Mouse (Mus musculus) right cerebral cortex, postnatal 10 days (tissue): ENCODE measurements at regions not wholly inside any gene's neighbourhood (a gene's known extent, or its start where the extent isn't known, plus 50 kb on each side); places are given as distances from the start of the nearest gene placed in this dataset.

Experiments used
- DNase-seq, 2 experiments: peaks; one replicate each; pipeline ENCODE4 v3.0.0; 2021; ENCODE audit warnings: low spot score in 2 of 2

DNA sequence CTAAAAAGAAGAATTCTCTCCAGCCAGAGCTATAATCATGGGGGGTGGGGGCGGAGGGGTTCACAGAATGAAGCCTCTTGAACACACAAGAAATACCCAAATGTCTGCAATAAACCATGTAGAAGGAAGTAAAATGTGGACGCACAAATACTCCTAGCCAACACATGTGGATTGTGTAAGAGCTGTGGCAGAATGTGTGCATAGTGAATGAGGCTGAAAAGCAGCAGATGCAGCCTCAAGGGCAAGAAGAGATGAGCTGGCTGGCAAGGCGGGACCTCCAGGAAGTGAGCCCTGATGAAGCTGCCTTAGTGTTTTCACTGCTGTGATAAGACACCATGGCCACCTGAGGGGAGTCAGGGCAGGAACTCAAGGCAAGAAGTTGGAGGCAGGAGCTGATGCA lies 53.3 kb upstream of the Arhgap28 start:
- no peak for DNase-seq

DNA sequence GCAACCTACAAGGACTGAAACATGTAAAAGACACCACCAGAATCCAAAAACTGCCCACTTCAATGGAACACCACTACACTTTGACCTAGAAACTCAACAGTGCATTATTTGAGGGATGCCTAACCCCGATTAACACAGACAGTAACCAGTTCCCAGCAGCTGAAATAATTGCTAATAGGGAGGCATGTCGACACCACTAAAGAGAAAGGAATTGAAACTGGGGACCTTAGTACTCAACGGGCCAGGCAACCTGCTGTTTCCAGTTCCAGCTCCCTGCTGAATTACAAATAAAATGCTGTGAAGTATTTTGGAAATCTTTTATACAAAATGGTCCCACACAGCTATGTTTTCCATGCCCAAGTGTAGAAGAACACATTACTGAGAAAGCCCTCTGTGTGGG lies 56.5 kb upstream of the Arhgap28 start:
- no peak for DNase-seq

DNA sequence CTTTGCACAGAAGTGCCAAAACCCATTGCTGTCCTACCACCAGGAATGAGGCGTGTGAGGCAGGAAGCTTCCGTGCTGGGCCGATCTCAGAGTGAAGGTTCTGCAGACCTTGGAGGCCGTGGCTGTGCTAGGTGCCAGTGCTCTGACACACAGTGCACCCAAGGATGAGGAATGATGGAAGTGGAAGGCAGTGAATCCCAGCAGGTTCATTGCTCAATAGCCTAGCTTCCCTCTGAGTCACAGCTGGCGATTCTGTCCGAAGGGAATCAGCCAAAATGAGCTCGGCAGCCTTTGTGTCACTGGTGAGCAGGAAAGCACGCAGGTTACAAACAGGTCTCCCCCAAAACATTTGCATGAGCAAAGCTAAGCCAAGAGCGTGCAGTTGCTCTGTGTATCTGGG lies 61.8 kb upstream of the Arhgap28 start:
- DNase-seq: no peak

DNA sequence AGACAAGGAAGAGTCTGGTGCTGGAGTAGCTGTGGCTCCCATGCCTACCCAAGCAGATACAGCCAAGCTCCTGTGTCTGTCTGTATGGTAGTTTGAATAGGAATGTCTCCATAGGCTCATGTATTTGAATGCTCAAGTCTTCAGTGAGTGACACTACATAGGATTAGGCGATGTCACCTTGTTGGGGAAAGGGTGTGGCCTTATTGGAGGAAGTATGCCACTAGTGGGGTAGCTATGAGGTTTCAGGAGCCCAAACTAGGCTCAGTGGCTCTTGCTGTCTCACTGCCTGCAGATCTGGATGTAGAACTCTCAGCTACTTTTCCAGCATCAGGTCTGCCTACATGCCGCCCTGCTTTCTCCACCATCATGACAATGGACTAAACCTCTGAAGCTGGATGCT lies 62.3 kb upstream of the Arhgap28 start:
- no peak for DNase-seq

DNA sequence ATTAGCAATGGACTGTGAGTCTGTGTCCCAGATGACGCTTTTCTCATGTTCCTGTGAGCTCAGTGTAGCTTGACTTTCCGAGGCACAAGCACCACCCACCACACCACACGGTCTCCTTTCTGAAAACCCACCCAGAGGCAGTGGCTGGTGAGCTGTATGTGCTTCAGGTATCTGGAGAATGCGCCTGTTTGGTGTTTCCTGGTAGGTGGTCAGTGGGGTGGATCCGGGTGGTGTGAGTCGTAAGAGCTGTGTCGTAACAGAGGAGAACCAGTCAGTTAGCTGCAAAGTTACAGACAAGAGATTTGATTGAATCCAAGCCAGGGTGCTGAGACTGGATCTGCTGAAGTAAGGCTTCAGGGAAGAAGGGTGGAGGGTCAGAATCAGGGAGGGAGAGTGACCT lies 65.1 kb upstream of the Arhgap28 start:
- DNase-seq: no peak

DNA sequence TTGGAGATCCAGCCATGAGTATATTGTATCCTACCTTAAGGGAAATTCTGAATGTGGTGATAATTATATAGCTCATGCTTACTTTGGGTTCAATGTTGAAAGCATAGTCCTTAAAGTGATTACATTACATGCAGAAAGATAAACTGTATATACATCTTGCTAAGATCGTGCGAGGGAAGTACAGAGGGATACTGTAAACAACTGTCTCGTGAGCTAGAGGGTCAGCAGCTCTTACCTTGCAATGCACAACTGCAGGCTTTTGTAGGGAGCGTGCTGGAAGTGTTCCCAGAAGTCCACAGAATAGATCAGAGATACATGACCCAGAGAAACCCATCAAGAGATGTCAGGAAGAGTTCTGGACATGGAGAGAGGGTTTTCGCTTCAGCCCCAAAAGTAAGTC lies 65.6 kb upstream of the Arhgap28 start:
- DNase-seq: no peak

DNA sequence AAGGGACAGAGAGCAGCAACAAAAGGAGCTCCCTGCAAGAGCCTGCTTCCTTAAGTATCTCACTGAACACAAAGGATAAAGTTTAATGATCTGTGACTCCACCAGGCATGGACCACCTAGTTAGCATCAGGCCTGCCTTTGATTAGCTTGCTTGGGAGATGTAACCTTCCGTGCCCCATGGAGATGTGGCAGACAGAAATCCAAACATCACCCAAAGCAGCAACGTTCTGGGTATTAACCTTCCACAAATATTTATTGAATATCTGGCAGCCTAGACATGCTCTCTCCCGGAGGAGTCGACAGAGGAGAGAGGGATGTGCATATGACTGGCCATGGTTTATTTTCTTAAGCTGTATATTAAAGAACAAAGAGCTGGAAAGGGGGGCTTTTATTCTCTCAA lies 67.6 kb upstream of the Arhgap28 start:
- no peak for DNase-seq

DNA sequence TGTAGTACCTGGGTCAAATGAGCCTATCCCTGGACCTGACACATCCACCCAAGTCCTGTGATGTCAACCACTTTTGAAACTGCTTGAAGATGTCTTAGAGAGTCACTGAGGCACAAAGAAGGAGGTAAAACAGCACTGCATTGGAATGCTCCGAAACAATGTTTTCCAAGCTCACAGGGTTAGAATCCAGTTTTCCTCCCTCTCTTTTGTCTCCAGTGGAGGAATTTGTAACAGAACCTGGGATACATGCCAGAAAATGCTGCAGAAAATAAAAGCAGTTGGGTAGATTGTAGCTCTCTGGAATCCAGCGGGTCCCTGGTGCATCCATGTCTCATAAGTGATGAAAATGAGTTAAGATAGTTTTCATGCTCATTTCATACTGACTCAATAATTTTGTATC lies 71.8 kb upstream of the Arhgap28 start:
- no peak for DNase-seq

DNA sequence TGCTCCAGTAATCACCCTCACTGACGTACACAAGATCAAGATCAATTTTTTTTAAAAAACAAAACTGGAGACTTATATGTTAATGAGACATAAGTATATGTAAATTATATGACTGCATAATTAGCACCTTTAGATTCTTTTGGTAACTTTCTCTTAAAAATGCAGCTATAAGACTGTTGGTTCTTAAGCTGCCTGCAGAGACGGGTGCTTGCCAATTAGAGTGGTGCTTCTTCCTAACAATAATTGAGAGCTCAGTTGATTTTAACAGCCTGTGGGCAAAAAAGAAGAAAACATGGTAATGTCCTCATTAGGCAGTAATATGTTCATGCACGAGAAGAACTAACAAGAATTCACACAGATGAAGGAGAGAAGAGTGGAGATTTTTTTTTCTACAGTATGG lies 74.8 kb upstream of the Arhgap28 start:
- DNase-seq: peak in 1 of 2 experiments; percentile 39

DNA sequence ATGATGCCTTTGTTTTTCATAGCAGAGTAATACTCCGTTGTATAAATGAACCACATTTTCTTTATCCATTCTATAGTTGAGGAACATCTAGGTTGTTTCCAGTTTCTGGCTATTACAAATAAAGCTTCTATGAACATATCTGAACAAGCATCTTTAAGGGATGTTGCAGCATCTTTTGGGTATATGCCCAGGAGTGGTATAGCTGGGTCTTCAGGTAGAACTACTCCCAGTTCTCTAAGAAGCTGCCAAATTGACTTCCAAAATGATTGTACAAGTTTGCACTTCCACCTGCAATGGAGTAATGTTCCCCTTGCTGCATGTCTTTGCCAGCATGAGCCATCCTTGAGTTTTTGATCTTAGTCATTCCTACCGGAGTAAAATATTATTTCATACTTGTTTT lies 80.5 kb upstream of the Arhgap28 start:
- DNase-seq: no peak

DNA sequence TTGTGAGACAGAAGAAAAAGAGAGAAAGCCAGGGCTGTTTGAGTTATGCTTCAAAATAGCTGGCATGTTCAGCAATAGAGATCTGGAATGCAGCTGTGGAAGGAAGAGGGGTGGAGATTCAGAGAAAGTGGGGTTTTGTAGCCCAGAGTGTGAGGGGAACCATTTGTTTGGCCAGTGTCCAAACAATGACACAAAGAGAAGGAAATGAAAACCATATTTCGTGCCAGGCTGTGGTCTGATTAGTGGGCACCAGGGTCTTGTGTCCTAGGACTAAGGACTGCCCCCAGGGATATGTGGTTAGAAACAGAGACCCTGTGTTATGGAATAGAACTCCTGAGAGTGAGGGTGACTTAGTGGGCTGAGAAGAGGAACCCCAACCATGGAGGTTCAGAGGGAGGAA lies 83.2 kb upstream of the Arhgap28 start:
- no peak for DNase-seq

DNA sequence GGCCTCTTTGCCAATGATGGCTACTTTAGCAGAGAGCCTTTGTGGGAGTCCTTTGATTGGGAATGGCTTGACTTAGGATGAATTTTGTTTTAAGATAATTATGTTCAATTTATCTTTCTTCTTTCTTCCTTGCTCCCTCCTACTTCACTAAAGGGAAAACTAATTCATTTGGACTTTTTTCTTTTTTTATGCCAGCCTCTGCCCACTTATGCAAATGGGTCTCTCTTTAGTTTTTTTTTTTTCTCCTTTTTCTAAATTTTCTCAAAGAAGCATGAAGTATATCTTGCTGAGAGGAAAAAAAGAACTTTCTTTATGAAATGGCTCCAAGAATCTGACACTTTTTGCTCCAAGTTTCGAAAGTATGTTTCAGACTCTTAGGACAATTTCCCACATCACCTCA lies 85.3 kb upstream of the Arhgap28 start:
- DNase-seq: no peak

DNA sequence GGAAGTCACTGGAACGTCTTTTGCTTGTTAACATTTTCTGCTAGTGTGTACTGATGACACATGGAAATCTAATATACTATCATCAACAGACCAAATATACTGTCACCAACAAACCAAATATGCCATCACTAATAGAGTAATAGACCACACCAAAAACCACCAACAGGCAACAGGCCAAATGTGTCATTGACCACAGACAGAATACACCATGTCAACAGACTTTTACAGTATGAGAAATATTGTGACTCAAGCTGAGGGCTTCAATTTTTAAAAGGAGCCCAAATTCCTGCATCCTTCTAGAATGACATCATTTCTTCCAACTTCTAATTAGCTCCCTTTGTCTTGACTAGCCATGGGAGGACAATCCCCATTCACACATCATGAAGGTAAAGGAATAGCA lies 85.9 kb upstream of the Arhgap28 start:
- DNase-seq: no peak

DNA sequence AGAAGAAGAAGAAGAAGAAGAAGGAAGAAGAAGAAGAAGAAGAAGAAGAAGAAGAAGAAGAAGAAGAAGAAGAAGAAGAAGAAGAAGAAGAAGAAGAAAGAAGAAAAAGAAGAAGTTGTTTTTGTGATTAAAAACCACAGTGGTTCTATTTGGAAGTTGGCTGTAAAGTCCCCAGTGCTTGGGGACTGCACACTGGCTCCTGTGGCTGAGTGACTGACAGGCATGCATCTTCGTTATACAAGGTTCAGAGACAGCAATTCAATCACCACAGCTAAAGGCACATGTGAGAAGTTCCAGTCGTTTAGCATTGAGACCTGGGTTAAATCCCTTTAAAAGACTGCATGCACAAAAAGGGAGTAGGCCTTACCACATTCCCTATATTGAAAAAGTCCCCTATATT lies 93.1 kb upstream of the Arhgap28 start:
- DNase-seq: no peak

DNA sequence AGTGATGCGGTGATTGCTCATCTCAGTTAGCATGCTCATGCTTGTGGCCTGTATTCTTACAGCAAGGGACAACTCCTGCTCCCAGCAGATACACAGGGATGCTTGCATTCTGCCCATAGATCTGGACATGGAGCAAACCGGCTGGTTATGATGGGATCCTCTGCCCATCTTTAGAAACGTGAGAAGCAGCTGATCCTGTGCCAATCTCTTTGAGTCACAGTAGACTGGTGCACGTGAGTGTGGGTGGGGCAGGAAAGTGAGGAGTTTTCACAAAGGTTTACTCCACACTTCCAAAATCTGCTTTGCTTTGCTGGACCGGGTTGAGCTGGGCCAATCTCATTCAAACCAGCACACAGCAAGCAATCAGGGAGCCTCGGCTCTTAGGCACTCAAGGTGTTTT lies 93.5 kb upstream of the Arhgap28 start:
- no peak for DNase-seq

DNA sequence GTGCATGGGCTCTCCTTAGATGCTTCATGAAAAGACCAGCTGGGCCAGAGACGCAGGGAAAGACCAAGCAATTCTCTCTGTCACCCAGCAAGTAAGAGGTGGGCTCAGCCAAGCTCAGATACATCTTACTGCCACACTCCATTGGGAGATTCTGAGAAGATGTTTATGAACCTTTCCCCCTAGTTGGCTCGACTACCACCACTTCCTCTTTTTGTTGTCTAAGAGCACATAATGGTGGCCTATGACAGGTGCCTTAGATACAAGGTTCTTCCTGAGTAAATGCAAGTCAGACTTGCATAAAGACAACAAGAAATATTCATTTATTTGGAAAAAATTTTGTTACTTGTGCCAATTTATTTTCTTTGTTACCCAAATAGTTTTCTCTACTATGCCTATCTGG lies 96.2 kb upstream of the Arhgap28 start:
- DNase-seq: no peak

DNA sequence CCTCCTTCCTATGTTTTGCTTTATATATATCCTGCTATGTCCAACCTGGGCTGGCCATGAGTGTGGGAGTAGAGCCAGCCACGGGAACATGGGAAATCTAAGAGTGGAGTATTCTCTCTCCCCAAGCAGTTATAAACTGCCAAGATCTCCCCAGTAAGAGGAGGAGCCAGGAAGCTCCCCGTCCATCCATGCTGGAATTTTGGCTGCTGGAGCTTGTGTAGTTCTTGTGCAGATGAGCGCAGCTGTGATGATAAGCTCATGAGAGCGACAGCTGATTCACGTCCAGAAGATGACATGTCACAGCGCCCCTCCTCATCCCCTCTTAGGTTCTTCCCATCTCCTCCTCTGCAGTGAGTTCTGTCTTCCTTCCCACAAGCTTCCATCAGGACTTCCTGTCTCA lies 99.4 kb upstream of the Arhgap28 start:
- no peak for DNase-seq

DNA sequence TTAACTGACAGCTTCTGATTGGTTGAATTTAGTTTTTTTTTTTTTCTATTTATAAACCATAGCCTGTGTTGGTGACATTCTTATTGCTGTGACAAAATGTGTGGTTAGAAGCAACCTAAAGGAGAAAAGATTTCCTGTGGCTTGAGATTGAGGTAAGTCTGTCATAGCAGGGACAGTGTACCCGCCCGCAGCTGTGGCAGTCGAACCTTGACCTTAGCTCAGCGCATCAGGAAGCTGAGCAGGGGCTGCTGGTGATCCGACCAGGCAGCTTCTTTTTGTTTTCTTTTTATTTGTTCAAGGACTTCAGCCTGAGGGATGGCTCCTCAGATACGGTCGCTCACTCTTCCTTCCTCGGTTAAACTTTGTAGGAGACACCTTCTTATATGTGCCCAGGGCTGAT lies 102.4 kb upstream of the Arhgap28 start:
- no peak for DNase-seq

DNA sequence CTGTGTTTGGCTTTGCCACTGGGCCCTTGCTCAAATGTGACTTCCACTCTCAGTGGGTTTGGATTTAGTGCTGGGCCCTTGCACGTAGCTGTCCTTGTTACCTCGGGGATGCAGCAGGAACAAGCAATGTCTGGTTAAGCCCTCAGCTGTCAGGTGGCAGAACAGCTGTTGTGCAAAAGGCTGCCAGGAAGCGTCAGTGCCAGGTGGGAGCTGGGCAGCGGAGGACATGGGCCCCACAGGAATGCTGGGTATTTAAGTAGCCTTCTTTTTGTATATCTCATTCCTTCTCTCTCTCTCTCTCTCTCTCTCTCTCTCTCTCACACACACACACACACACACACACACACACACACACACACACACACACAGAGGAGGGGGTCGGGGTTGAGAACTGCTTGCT lies 104.0 kb upstream of the Arhgap28 start:
- no peak for DNase-seq

DNA sequence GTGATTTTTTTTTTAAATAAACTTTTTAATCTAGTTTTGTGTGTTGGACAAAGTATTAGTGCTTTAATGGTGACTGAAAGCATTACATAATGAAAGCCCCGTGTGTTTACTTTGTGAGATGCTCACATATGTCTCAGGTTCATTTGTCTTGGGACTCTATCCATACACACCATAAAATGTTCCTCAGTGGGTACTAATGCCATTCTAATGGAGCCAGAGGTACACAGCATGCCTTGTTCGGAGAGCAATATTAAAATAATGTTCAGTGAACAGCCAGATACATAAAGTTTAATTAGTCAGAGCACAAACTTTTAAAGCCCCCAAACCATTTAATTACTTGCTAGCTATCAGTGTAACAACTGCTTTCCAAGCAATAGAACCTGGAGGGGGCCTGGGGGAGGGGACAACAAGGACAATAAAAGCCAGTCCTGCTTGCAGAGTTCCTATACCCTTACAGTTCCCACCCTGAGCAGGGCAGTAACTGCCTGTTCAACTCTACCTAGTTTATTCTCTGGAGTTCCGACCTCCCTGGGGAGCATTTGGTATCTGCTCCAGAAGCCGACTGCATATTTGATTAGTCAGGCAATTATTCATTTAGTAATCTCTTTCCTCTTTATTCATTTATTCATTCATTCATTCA lies 108.0 kb upstream of the Arhgap28 start:
- DNase-seq: no peak

DNA sequence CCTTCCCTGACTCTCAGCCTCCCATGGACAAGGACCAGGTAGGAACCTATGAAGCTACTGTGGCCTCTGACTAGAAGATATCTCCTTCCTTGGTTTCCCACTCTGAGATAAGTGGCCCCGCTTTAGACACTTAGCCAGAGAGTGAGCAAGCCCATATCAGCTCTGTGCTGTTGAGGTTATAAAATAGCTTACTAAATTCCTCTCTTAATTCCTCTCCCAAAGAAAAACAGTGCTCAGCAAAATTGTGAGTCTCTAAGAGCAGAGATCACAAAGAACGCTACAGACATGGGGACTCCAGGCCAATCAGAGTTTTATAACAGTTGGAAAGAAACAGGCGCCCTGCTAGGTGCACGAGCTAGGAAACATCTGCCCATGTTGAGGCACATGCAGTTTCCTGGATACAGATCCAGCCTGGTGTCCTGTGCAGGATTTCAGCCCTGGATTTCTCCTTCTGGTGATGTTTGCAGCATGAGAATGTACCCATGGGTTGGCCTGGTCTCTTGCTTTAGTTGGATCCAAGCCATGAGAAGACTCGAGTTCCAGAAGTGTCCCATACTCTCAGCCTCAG lies 108.9 kb upstream of the Arhgap28 start:
- DNase-seq: no peak

DNA sequence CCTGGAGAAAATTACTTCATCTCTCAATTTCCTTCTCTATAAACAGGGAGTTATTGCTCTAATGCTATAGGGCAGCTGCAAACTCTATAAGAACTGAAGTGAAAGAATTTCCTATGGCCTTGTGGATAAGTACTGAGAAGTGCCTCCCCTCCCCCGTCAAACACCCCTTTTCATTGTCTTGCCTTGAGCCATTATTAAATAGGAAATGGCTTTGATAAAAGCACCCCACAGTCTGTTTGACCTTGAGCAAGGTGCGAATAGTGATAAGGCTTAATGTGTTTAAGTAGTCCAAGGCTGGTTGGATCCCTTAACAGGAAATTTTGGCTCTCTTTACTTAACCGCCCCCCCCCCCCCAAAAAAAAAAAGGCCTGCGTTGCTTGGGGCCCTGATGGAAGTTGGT lies 111.7 kb upstream of the Arhgap28 start:
- DNase-seq: no peak

DNA sequence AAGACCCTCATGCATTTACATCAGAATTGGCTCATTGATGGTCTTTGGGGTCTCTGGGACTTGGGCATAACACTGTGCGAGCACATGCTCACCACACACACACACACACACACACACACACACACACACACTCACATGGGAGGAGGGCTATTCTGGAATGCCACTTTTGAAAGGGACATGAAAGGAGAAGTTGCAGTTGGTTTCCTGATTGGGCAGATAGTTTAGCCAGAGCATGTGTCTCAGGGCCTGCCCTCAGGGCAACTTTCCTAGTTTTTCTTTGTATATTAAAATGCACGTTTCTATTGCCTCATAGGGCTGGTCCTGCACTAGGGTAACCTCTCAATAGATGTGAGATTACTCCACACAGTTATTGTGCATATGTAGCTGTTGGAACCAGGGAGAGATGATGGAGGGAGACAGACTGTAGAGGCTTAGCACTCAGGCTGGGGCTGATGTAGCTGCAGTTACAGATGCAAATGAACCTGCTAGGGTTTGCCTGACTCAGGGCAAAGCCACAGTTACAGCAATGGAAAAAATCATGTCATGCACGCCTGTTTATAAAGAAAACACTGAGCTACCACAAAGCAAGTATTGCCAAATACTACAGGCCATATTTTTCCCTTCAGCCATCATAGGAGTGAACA lies 115.3 kb upstream of the Arhgap28 start:
- no peak for DNase-seq

DNA sequence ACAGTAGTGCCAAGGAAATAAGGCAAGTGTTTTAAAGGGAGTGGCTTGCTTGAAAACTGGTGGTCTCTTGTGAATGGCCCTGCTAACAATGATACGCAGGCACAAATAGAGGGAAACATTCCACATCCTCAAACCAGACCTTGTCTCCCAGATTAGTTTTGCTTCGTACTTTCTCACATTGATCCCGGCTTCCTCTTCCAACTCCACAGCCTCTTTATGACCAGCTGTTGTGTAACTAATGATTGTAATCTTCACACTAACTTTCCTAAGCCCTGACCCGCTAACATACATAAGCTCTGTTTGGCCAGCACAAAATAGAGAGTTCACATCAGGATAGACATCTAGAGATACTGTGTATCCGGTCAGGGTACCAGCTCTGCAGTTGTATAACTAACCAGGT lies 116.3 kb upstream of the Arhgap28 start:
- no peak for DNase-seq
